Mouse (Mus musculus): ENCODE results near the gene Hirip3.
"Not testable (repeated sequence)": the region's sequence is repeated elsewhere in the genome, so short reads cannot be mapped to it uniquely, and the experiment has no call there.

Hirip3 gene

GRCm38 (mm10) chr7:126853454-126853853 is 8.3 kb upstream of the Hirip3 start:
- CTCF ChIA-PET: interaction anchor here (0.6 kb wide), 1 partner anchor 258 kb away, joined by 3 read pairs; no protein-coding TSS in a partner anchor

- CTCF ChIA-PET: no interaction called here
Measured at GRCm38 (mm10) chr7:126855641-126856040, 6.1 kb upstream of the Hirip3 start.

DNA sequence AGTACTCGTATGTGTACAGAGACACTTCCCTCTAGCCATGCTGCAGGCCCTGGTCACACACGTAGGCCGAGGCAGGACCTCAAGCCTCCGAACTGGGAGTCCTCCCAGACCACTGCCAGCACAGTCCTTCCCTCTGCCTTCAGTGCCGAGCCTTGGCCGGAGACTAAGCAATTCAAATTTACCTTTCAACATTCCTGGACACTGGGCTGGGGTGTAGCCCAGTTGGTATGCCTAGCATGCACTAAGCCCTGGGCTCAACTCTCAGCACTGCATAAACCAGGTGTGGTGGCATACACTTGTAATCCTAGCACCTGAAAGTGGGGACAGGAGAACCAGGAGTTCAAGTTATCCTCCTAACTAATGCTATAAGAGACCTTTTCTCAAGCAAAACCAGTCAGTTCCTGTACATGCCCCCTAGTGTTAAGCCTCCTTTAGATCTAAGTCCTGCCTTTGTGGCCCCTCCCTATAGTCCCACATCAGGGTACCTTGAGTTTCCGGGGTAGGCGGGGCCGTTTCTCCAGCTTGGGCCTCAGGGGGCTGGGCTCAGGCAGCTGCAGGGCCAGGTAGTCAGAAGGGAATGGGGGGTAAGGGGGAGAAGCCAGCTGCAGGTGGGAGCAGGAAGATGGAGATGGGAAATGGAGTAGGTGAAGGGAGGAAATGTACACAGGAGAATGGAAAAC is 4.9 kb upstream of the Hirip3 start:
- CTCF ChIA-PET: no interaction called here

GRCm38 (mm10) chr7:126860987-126861386 is 785 bp upstream of the Hirip3 start:
- CTCF ChIA-PET: interaction anchor here (0.6 kb wide), 2 partner anchors 52 to 227 kb away, joined by 4 read pairs; no protein-coding TSS in a partner anchor

DNA sequence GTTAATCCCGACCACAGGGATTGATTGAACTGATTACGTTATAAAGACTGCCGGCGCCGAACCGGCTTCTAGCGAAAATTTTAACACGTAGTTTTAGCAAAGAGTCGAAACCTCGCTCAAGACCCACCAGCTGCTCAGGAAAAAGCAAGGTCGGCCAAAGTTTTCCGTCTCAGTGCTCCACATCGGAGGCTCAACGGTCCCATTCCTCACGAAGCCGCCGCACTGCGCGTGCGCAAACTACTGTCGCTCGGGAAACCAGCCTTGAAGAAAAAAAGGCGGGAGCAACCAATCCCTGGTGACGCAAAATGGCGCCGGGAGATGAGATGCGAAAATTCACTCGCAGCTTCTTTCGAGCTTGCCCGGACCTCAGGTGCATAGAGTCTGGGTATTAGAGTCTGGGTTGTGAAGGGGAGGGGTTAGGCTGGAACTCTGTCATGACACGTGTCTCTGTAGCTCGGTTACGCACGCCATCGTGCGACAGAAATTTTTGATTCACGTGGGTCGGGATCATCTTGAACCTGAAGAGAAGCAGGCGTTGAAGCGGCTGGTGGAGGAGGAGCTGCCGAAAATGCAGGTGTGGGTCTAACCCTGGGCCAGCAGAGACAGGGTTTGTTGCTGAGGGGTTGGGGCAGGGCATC is 494 bp downstream of the Hirip3 start, which contains the start of gene Ino80e:
Ino80e (minus strand) TSS at position 231 of the 638 bp plus-strand sequence.
- CTCF ChIA-PET: interaction anchor here (0.6 to 1.6 kb wide), 3 partner anchors 23 to 194 kb away, joined by 4 to 7 read pairs (median 4); partner anchors contain the start of gene Taok2

- CTCF ChIA-PET: interaction anchor here (1.1 kb wide), 1 partner anchor 20 kb away, joined by 3 read pairs; no protein-coding TSS in a partner anchor
Measured at GRCm38 (mm10) chr7:126863791-126864190, 2.0 kb downstream of the Hirip3 start.

DNA sequence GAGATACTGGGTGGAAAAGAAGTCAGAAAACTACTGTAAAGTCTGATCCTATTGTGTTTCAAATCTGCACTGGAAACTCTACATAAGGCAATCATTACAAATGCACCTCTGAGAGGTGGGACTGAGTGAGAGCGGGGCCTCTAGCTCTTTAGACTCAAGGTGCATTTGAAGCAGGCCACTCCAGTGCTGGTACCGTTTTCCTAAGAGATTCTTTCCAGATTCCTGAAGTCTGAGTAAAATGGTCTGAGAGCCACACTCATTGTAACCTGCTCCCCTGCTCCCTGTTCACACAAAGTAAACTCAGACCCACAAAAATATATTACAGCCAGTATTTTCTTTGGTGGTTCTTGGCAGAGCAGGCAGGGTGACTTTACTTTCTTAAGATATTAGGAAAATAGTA is 5.8 kb downstream of the Hirip3 start:
- CTCF ChIA-PET: no interaction called here

- CTCF ChIA-PET: no interaction called here
Measured at GRCm38 (mm10) chr7:126868003-126868402, 6.2 kb downstream of the Hirip3 start.

DNA sequence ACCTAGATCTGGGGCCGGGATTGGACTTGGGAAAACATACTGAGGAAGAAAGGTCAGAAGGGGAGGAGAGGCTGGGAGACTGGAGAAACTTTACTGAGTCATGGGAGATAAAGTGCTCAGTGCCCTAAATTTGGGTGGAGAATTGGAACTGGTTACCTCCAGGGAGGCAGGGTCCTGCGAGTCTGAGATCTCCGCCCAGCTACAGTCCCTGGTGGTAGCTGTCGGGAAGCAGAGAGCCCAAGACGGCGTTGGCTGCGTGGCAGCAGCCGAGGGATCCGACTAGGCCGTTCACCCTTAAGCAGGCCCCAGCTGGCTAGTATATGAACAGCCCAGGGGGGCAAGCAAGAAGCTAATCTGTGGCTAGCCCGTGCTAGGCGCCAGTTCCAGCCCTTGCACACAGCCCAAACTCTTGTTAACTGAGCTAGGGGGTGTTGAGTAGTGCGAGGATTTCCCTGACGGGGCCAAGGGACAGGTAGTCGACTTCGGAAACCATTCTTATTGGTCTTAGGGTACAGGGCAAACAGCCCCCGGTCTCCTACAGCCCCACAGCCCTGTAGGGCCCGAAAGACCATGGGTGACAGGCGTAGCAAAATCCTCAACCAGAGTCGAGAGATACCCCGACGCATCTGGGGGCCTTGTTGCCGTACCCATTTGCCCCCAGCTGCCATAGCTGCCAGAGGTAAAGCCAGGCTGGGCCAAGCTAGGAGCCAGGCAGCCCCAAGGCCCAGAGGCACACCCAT is 8.2 kb downstream of the Hirip3 start:
- CTCF ChIA-PET: no interaction called here

DNA sequence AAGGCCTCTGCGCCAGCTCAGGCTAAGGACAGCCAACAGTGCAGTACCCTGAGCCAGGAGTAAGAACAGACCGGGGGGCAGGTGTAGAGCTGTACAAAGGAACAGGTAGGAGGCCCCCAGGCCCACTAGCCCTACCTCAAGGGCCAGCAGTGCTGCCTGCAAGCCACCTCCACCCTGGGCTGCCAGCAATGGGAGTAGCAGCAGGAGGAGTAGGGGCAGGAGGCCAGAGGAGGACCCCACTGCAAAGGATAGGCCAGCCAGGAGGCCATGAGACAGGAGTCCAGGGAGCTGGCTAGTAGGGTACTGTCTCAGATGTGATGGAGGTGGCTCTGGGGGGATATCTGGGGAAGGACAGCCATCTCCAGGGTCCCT is 8.7 kb downstream of the Hirip3 start:
- CTCF ChIA-PET: no interaction called here

GRCm38 (mm10) chr7:126877239-126877638 is 15.5 kb downstream of the Hirip3 start:
- CTCF ChIA-PET: no interaction called here

GRCm38 (mm10) chr7:126881040-126881439 is 19.3 kb downstream of the Hirip3 start:
- CTCF ChIA-PET: no interaction called here

DNA sequence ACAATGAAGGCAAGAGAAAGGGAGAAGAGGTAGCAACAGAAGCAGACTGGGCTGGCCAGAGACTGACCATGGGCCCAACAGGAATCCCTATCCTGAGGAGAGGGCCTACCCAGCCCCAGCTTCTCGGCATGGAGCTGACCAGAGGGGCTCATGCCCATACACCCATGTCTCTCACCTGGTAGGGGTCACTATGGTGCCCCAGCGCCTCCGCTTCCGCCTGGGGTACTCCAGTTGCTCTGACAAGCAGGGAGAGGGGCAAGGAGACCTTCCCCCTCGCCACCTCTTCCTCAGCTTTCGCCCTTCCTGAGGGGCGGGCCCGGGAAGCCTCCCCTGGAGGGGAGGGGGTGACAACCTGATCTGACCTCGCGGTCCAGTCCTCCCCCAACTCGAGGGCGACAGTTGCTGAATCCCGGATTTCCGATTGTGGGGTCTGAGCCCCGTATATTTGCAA is 22.0 kb downstream of the Hirip3 start:
- CTCF ChIA-PET: interaction anchor here (0.6 kb wide), 1 partner anchor 20 kb away, joined by 3 read pairs; no protein-coding TSS in a partner anchor

DNA sequence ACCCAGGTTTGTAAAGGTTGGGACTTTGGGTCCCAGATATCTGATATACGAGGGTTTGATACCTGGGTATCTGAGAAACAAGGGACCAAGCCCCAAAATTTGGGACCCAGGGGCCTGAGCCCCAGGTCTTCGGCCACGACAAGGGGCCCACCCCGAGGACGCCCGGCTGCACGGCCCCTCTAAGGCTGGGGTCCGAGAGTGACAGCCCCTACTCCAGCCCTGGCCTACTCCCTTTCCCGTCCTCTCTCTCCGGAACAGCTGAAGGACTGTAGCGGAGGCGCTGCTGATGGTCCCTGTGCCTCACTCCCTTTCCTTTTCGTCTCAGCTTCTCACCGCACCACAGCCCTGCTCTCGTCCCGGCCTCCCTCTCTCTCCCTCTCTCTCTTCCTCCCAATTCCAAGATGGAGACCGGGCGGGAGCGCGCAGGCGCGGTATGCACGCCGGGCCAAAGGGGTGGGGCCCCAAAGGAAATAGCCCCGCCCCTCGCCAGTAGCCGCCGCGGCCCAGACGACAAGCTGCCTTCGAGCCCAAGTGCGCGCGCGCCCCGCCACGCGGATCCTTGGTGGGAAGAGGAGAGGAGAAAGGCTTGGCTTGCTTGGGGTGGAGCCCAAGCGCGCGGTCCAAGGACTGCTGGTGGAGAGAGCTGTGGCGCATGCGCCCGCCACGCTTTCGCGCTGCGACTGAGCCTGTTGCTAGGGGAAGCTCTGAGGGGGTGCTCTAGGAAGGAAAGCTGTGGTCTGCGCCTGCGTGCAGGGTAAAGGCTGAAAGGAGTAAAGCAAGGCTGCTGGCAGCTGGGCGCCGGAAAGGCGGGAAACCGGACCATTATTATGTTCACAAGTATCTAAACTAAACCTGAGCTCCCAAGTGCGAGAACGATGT is 22.8 kb downstream of the Hirip3 start, which contains the start of gene Taok2:
Taok2 (minus strand) TSS at position 418 of the 879 bp plus-strand sequence.
- CTCF ChIA-PET: interaction anchor here (0.6 to 1.2 kb wide), 3 partner anchors 21 to 193 kb away, joined by 3 to 4 read pairs (median 3); partner anchors contain the start of genes Hirip3 and Ino80e

- CTCF ChIA-PET: no interaction called here
Measured at GRCm38 (mm10) chr7:126887281-126887680, 25.5 kb downstream of the Hirip3 start.

DNA sequence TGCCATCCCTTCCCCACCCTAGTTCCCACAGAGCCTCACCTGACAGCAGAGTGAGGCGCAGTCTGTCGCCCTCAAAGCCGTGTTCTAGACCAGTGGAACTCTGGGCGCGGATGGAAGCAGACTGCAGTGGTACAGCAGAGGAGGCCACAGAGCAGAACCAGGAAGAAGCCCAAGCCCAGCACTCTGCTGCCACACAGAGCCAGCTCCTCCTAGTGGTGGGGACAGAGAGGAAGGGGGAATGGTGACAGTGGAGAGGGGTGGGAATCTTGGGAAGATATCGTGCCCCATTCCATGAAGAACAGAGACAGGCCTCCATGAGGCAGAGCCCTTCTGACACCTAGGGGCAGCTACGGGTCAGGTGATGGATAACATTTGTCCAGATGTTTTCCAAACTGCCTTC is 27.1 kb downstream of the Hirip3 start:
- CTCF ChIA-PET: no interaction called here

- CTCF ChIA-PET: no interaction called here
Measured at GRCm38 (mm10) chr7:126896912-126897311, 35.1 kb downstream of the Hirip3 start.

DNA sequence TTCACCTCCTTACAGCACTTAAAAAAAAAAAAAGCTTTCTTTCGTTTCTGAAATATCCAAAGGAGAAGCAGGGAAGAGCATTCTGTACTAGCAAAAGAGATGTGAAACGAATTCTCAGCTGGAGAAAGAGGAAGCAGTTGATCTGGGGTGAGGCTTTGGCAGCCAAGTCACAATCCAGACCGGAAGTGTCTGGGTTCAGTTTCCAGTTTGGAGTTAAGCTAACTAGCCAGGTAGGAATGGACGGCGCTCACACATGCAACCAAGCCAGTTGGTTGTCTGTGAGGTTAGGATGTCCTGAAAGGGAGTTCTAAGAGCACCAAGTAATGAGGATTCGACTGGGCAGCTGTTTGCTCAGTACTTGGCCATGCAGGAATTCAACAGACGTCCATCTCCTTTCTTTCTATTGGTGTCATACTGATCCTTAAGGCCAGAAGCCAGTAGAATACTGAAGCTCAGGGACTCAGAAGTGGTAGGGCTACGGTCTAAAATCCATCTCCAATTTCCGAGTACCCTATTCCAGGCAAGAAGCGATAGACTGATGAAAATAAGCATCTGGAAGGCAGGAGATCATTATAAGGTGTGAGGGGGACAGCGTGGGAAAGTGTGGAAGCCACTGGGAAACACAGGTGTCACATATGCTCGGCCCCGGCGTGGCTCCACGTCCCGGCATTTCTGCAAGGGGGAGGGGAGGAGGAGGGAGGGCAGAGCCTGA is 35.8 kb downstream of the Hirip3 start:
- CTCF ChIA-PET: no interaction called here

DNA sequence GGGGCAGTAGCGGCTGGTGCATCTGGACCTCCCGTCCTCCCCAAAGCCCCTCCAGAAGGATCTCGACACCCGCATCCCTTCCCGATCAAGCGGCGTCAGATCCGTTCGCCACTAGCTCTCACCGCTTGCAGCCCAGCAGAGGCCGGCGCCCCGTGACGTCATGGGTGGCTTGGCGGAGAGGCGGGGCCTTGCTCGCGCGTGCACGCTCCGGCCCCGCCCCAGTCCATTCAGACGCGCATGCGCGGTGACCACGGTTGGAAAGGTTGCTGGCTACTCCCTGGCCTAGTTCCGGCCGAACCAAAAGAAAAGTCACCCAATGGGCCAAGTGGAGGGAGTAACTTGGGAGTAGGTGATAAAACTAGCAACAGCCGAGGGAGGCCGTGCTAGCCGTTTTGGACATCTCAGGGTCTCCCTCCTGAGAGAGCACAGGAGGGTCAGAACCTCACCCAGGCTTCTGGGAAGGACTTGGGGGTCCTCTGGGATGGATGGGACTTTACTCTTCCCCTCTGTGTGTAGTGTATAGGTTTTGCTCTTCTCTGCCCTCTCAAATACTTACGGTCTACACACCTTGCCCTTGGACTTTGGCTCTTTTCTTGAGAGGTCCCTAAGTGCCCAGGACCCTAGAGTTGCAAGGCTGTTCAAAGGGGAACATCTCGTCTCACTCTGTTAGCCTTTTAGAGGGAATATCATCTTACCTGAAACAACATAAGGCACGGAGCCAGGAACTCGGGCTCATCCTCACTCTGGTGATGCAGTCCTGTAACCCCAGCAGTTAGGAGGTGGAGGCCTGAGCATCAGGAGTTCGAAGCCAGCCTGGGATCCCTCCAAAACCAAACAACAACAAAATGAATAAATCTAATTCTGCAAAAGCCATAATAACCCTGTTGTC is 36.6 kb downstream of the Hirip3 start:
- CTCF ChIA-PET: no interaction called here

- CTCF ChIA-PET: not testable (repeated sequence)
Measured at GRCm38 (mm10) chr7:126899781-126900180, 38.0 kb downstream of the Hirip3 start.

Measured in spleen, embryonic (tissue).